Mouse (Mus musculus) layer of hippocampus, adult 2 months (tissue): ENCODE measurements around the gene Unc5b. TPM values are rescaled to one million over a fixed set of nuclear protein-coding genes. Genes with fewer than 3 reads are reported as not detected.

ENCODE experiments used
- DNase-seq, 2 experiments: peaks; one replicate each; pipeline ENCODE4 v3.0.0; 2022; ENCODE audit warnings: low spot score in 2 of 2
- H3K27ac ChIP-seq: fragments of 200-600 bp; 2 replicates; pipeline ENCODE4 v1.8.1; 2022
- H3K4me3 ChIP-seq: fragments of 200-600 bp; 2 replicates; pipeline ENCODE4 v1.8.1; 2022; ENCODE audit warnings: mild to moderate bottlenecking
- CTCF ChIP-seq: fragments of 200-600 bp; conservative IDR thresholded peaks from 2 replicates; pipeline ENCODE4 v1.8.1; 2022; ENCODE audit warnings: antibody characterized with exemption, mild to moderate bottlenecking, moderate library complexity
- total RNA-seq, 2 experiments: library from RNA; stranded (reverse); gene quantifications; 2 replicates each; pipeline ENCODE4 v1.2.3; 2021

Gene Unc5b
- total RNA-seq, 2 experiments from 2014 or later: 10.7 to 11.2 TPM

GRCm38 (mm10) chr10:60787303-60788074 lies 43.9 kb downstream of the Unc5b start:
- H3K27ac ChIP-seq: peak overlapping the region; percentile 21; the same call in 1 of the 2 replicates
- no peak overlapping the region for H3K4me3 ChIP-seq
- TF ChIP-seq CTCF: no peak
- DNase-seq: no peak

GRCm38 (mm10) chr10:60783608-60784007 lies 47.8 kb downstream of the Unc5b start:
- TF ChIP-seq CTCF: no peak
- DNase-seq: no peak
- Histone ChIP-seq H3K4me3 (no peak overlapping the region), H3K27ac (no peak overlapping the region)

- H3K27ac ChIP-seq: no peak overlapping the region
- peak; percentile 99 for TF ChIP-seq CTCF
- peak; percentile 49 to 79 for DNase-seq
- H3K4me3 ChIP-seq: no peak overlapping the region
Measured at GRCm38 (mm10) chr10:60779628-60780027, 51.8 kb downstream of the Unc5b start.

GRCm38 (mm10) chr10:60778542-60778941 lies 52.8 kb downstream of the Unc5b start:
- DNase-seq: peak in 1 of 2 experiments; percentile 62
- Histone ChIP-seq H3K4me3 (no peak overlapping the region), H3K27ac (no peak overlapping the region)
- peak; percentile 87 for TF ChIP-seq CTCF

- no peak for DNase-seq
- H3K4me3 ChIP-seq: no peak overlapping the region
- TF ChIP-seq CTCF: peak; percentile 75
- no peak overlapping the region for H3K27ac ChIP-seq
Measured at GRCm38 (mm10) chr10:60775473-60775872, 55.9 kb downstream of the Unc5b start.

GRCm38 (mm10) chr10:60774616-60775015 lies 56.8 kb downstream of the Unc5b start:
- 0 out of 2 replicates have a peak, but pooled peaks have one; percentile 2 for TF ChIP-seq CTCF
- Histone ChIP-seq H3K4me3 (no peak overlapping the region), H3K27ac (no peak overlapping the region)
- DNase-seq: no peak

- H3K4me3 ChIP-seq: no peak overlapping the region
- TF ChIP-seq CTCF: no peak
- DNase-seq: no peak
- no peak overlapping the region for H3K27ac ChIP-seq
Measured at GRCm38 (mm10) chr10:60770855-60771254, 60.5 kb downstream of the Unc5b start.

GRCm38 (mm10) chr10:60768614-60769013 lies 62.8 kb downstream of the Unc5b start:
- no peak for TF ChIP-seq CTCF
- no peak for DNase-seq
- Histone ChIP-seq H3K4me3 (no peak overlapping the region), H3K27ac (no peak overlapping the region)

GRCm38 (mm10) chr10:60767400-60767799 lies 64.0 kb downstream of the Unc5b start:
- no peak for DNase-seq
- no peak overlapping the region for H3K4me3 ChIP-seq
- H3K27ac ChIP-seq: no peak overlapping the region
- TF ChIP-seq CTCF: no peak

- Histone ChIP-seq H3K27ac (no peak overlapping the region), H3K4me3 (no peak overlapping the region)
- no peak for DNase-seq
- no peak for TF ChIP-seq CTCF
Measured at GRCm38 (mm10) chr10:60762126-60762525, 69.3 kb downstream of the Unc5b start.

- DNase-seq: peak; percentile 92 to 95
- H3K4me3 ChIP-seq: no peak overlapping the region
- peak; percentile 87 for TF ChIP-seq CTCF
- H3K27ac ChIP-seq: no peak overlapping the region
Measured at GRCm38 (mm10) chr10:60760377-60760776, 71.0 kb downstream of the Unc5b start.

- H3K27ac ChIP-seq: no peak overlapping the region
- DNase-seq: peak; percentile 42 to 73
- no peak overlapping the region for H3K4me3 ChIP-seq
- TF ChIP-seq CTCF: peak; percentile 89
Measured at GRCm38 (mm10) chr10:60756992-60757391, 74.4 kb downstream of the Unc5b start.

- H3K27ac ChIP-seq: no peak overlapping the region
- no peak overlapping the region for H3K4me3 ChIP-seq
- no peak for DNase-seq
- no peak for TF ChIP-seq CTCF
Measured at GRCm38 (mm10) chr10:60756146-60756545, 75.2 kb downstream of the Unc5b start.

- H3K27ac ChIP-seq: no peak overlapping the region
- no peak for TF ChIP-seq CTCF
- H3K4me3 ChIP-seq: no peak overlapping the region
- DNase-seq: no peak
Measured at GRCm38 (mm10) chr10:60753941-60754340, 77.4 kb downstream of the Unc5b start.
